Mouse (Mus musculus): ENCODE results near the gene Mup1.
"Not testable (repeated sequence)": the region's sequence is repeated elsewhere in the genome, so short reads cannot be mapped to it uniquely, and the experiment has no call there.

Mup1 gene

DNA sequence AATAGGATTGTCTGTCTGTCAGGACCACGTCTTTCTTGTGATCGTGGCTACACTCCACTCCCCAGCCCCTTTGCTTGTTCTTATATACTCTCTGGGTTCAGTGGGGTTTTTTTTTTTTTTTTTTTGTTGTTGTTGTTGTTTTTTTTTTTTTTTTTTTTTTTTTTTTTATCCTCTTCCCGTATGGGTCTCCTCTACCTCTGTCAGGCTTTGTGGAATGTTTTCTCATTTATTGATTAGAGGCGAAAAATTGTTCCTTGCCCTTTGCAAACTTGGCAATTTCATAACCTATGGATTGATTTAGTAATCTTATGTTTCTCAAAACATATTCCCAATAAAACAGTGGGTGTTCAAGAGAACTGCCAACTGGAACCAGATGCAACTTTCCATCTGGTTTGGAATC, at the start of gene Mup1:
Gene Mup1, minus strand, starts transcription at position 101 of the 400 bp plus-strand sequence.
- DNase-seq = not testable (repeated sequence)

Measured in embryo, embryonic 11 days (tissue).